Comparison of ENCODE assay signal across 24 mouse cellular contexts in genomic region chr10:60948983-60949677, GRCm38 (mm10).
DNase-seq lines count a peak whose midpoint lies in the region; ATAC-seq and TF ChIP-seq lines count a peak whose summit lies in the region.
"Had no signal": no experiment of that assay in that cellular context is flagged by ENCODE, and none has a peak within 500 bp of the region (broad histone marks: within the 10 kb centered on the region; RNA-seq: fewer than 3 reads in every experiment).

No protein-coding gene starts in this region.

- TF ChIP-seq EP300 in heart, postnatal 0 days (IDR thresholded peaks at IDR 0.05; ENCODE audit: low read depth): no peak

- ATAC-seq in heart, postnatal 0 days (ENCODE audit: insufficient read depth, low read depth): peak; percentile 33
- ATAC-seq in kidney, embryonic 16.5 days (ENCODE audit: low FRiP score, low TSS enrichment): 0 out of 2 replicates have a peak, but pooled peaks have one; percentile 46
- ATAC-seq: liver, postnatal 0 days had no signal

- TF ChIP-seq CTCF in heart, postnatal 0 days (IDR thresholded peaks at IDR 0.05; ENCODE audit: low read depth): no peak

- no peak overlapping the region for H3K4me2 ChIP-seq in heart, postnatal 0 days (ENCODE audit: low read depth, low read length)
- no peak overlapping the region for H3K4me2 ChIP-seq in kidney, embryonic 16.5 days (replicated peaks; ENCODE audit: low read depth, low read length)
- H3K4me2 ChIP-seq: forebrain, embryonic 12.5 days; hindbrain, embryonic 13.5 days; limb, embryonic 12.5 days; liver, embryonic 11.5 days; neural tube, embryonic 13.5 days had no signal

- no peak overlapping the region for H3K27ac ChIP-seq in heart, postnatal 0 days (ENCODE audit: low read depth)
- H3K27ac ChIP-seq in kidney, embryonic 16.5 days (ENCODE audit: low read length): no peak overlapping the region
- H3K27ac ChIP-seq: forebrain, embryonic 12.5 days; hindbrain, embryonic 13.5 days; limb, embryonic 12.5 days; neural tube, embryonic 13.5 days had no signal

- H3K9me3 ChIP-seq in heart, postnatal 0 days (replicated peaks; ENCODE audit: control insufficient read depth, low read length): no peaks in the 10 kb centered on the region
- 0 out of 2 replicates have a peak, but pooled peaks cover 3% of the 10 kb centered on the region for H3K9me3 ChIP-seq in kidney, embryonic 16.5 days (ENCODE audit: low read length)
- H3K9me3 ChIP-seq: hindbrain, embryonic 13.5 days; limb, embryonic 12.5 days; megakaryocyte, embryonic 14.5 days; neural tube, embryonic 13.5 days had no signal

- no peaks in the 10 kb centered on the region for H3K36me3 ChIP-seq in heart, postnatal 0 days (replicated peaks; ENCODE audit: control insufficient read depth, insufficient read depth, low read length)
- no peaks in the 10 kb centered on the region for H3K36me3 ChIP-seq in kidney, embryonic 16.5 days (ENCODE audit: insufficient read depth, low read length)
- H3K36me3 ChIP-seq: forebrain, embryonic 12.5 days; hindbrain, embryonic 13.5 days; limb, embryonic 12.5 days; neural tube, embryonic 13.5 days had no signal

- H3K9ac ChIP-seq in heart, postnatal 0 days (replicated peaks; ENCODE audit: low read depth, low read length): no peak overlapping the region
- no peak overlapping the region for H3K9ac ChIP-seq in kidney, embryonic 16.5 days (replicated peaks; ENCODE audit: low read length)
- H3K9ac ChIP-seq: forebrain, embryonic 12.5 days; hindbrain, embryonic 13.5 days; limb, embryonic 12.5 days; liver, postnatal 0 days; neural tube, embryonic 13.5 days had no signal

- no peaks in the 10 kb centered on the region for H3K27me3 ChIP-seq in heart, postnatal 0 days (ENCODE audit: control insufficient read depth, insufficient read depth, low read length)
- H3K27me3 ChIP-seq in kidney, embryonic 16.5 days (ENCODE audit: insufficient read depth, low read length): no peaks in the 10 kb centered on the region
- H3K27me3 ChIP-seq: forebrain, embryonic 12.5 days; limb, embryonic 12.5 days had no signal

- no peak overlapping the region for H3K4me3 ChIP-seq in heart, postnatal 0 days (ENCODE audit: low read depth, low read length)
- no peak overlapping the region for H3K4me3 ChIP-seq in kidney, embryonic 16.5 days (ENCODE audit: low read length)
- H3K4me3 ChIP-seq: forebrain, embryonic 12.5 days; hindbrain, embryonic 13.5 days; limb, embryonic 12.5 days; megakaryocyte, embryonic 14.5 days; neural tube, embryonic 13.5 days had no signal

- WGBS in heart, postnatal 0 days: 42% methylated on average over 7 of the region's 7 CpGs
- WGBS in kidney, embryonic 16.5 days: 23% methylated on average over 7 of the region's 7 CpGs

- no peaks in the 10 kb centered on the region for H3K4me1 ChIP-seq in heart, postnatal 0 days (ENCODE audit: control insufficient read depth, insufficient read depth)
- 0 out of 2 replicates have a peak, but pooled peaks cover 9% of the 10 kb centered on the region for H3K4me1 ChIP-seq in kidney, embryonic 16.5 days (ENCODE audit: insufficient read depth, low read length)
- H3K4me1 ChIP-seq: megakaryocyte, embryonic 14.5 days had no signal

- DNase-seq in embryo, embryonic 10 days (ENCODE audit: low spot score): peak; percentile 30
- DNase-seq in embryo, embryonic 9.5 days (ENCODE audit: extremely low spot score): no peak
- DNase-seq in heart, postnatal 0 days (ENCODE audit: low spot score): no peak
- DNase-seq in heart, adult 18-20 months: no peak
- no peak for DNase-seq in kidney, postnatal 10 days
- DNase-seq in ZHBTc4 (ENCODE audit: low read depth, low spot score): peak; percentile 88
- no peak for DNase-seq in thymus, postnatal 25 days
- DNase-seq: adrenal gland, postnatal 10 days; cerebellum, adult 18-20 months; cerebellum, postnatal 25 days; gastrocnemius, postnatal 36 days; heart, postnatal 14 days; kidney, postnatal 14 days; liver, postnatal 0 days; midbrain, embryonic 14.5 days; retina, postnatal 1 day; right cerebral cortex, postnatal 25 days had no signal

Comparison
In these comparisons a context has a peak if more than half of its experiments do, and no peak if none do; other contexts are left out.
1. DNase-seq: peak in embryo, embryonic 10 days (single experiment) and ZHBTc4 (single experiment); none in embryo, embryonic 9.5 days (single experiment), heart, postnatal 0 days (single experiment), heart, adult 18-20 months (0 of 2), kidney, postnatal 10 days (single experiment) and thymus, postnatal 25 days (single experiment).